Mouse (Mus musculus) ES-Bruce4 (cell line): ENCODE results near the gene Ndel1.

ENCODE experiments used
- CTCF ChIP-seq: IDR thresholded peaks from one replicate; pipeline ENCODE4 v1.8.1; 2011; ENCODE audit warnings: low read depth, low read length
- EP300 ChIP-seq: IDR thresholded peaks from 2 replicates; pipeline ENCODE4 v1.6.1; 2011; ENCODE audit warnings: low read depth, low read length; ENCODE audit not compliant: insufficient read depth
- POLR2A ChIP-seq: IDR thresholded peaks from one replicate; pipeline ENCODE4 v1.8.1; 2011; ENCODE audit warnings: low read length; ENCODE audit not compliant: insufficient read depth

DNA sequence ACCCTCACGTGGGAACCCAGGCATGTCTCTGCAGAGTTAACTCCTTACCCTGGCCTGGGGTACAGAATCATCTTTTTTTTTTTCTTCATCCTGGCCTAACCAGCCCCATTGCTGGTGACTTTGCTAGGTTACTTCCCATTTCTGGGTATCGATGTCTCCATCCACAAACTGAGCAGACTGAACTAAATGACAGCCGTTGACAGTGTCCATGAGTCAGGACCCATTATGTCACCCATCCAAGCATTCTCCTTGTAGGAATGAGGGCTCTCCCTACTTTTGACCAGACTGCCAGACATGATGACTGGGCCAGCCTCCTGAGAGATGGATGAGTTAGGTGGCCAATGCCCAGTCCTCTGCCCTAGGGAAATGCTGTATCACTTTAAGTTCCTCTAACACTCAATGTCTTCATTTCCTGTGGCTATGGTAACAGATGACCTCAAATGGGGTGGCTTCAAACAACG, 8.0 kb downstream of the Ndel1 start:
- no peak for TF ChIP-seq CTCF
- TF ChIP-seq POLR2A, result no peak
- no peak for TF ChIP-seq EP300
